Mouse (Mus musculus) gastrocnemius, postnatal 25 days (tissue): ENCODE results near the gene Mcoln1. TPM values are rescaled to one million over a fixed set of nuclear protein-coding genes. Genes with fewer than 3 reads are reported as not detected.
A peak's percentile ranks its signal among the peaks of the same experiment; 100 is the strongest.

Experiments
- DNase-seq: peaks from one replicate; pipeline ENCODE4 v3.0.0; 2022
- total RNA-seq, 2 experiments: library from RNA; stranded (reverse); gene quantifications; 1 replicate in 1 of 2; 2 replicates in 1 of 2; pipeline ENCODE4 v1.2.3; 2021

The Mcoln1 gene
- total RNA-seq, 2 experiments from 2014 or later: 18.6 to 20.4 TPM

GRCm38 (mm10) chr8:3496428-3496748, 3.9 kb upstream of the Mcoln1 start:
- no peak for DNase-seq

- no peak for DNase-seq
Measured at GRCm38 (mm10) chr8:3498583-3498982, 1.7 kb upstream of the Mcoln1 start.

- DNase-seq: no peak
Measured at GRCm38 (mm10) chr8:3499751-3500150, 506 bp upstream of the Mcoln1 start.

DNA sequence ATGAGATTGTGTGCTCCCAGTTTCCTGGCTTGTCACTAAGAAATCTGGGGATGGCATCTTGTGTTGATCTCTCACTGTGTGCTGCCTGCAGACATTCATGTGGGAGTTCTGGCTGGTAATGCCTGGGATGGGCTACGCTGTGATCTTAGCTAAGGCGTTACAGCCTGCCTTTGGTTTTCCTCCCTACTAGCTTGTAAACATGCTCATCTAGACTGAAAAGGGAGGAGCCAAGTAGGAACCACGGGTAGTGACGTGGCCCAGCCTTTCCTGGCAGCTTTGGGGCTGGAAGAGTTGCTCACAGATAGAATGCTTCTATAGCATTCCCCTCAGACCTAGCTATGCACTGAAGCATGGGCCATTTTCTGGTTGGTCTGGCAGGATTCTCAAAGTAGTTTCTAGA, 2.0 kb downstream of the Mcoln1 start:
- DNase-seq: no peak

DNA sequence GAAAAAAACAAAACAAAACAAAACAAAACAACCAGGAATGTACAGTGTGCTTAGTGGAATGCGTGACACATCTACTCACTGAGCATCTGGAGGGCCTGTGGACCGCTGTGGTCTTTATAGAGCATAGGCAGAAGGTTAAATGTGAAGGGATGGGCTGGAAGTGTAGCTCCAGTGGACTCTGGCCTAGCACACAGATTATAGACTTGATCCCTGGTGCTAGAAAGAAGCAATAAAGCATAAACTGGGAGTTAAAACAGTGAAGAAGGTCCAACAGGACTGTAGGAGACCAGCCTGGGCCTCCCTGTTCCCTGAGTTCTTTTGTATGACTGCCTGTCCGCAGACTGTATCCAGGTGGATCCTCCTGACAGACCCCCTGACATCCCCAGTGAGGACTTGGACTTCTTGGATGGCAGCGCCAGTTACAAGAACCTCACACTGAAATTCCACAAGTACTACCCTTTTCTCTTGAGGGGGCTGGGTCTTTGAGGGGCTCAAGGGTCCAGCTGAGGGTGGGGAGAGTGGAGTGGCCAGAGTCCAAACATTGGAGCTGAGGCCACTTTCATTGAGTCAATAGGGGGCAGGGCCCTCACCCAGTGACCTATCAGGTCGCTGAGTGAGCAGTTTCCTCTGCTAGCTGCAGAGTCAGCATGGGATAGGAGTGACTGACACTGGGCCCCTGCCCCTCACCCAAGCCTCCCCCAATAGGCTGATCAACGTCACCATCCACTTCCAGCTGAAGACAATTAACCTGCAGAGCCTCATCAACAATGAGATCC, 7.9 kb downstream of the Mcoln1 start:
- no peak for DNase-seq

GRCm38 (mm10) chr8:3514681-3515247, 14.5 kb downstream of the Mcoln1 start:
- no peak for DNase-seq

GRCm38 (mm10) chr8:3515260-3515671, 15.0 kb downstream of the Mcoln1 start, which contains the start of gene Pnpla6:
Pnpla6 (plus strand) TSS chr8:3515384.
- peak; percentile 86 for DNase-seq

- DNase-seq: no peak
Measured at GRCm38 (mm10) chr8:3515771-3516417, 15.6 kb downstream of the Mcoln1 start.

DNA sequence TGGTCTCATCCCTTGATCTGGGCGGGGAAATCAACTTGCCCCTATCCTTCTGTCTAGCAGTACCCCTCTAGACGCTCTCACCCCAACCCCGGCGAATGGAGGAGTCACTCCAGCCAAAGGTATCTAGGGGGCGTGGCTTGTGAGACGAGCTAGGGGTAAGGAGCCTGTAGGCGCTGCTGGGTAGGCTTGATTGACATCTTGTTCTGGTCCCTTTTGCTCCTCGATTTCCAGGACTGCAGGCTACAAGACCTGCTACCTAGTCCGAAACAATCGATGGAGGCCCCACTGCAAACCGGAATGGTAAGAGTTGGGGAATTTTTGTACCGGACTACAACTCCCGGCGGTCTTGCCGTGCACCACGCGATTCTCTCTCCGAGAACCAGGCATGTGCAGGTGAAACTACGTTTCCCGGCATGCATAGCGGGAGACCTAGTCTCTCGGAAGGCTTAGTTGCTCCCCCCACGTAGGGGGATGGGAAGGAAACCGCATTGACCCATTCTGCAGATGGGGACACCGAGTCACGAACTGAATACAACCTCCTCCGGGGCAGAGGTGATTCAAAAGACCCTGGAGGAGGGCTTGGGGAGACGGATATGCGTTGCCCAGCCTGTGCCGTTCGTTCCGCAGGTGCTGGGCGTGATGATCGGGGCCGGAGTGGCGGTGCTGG, 16.3 kb downstream of the Mcoln1 start:
- peak; percentile 91 for DNase-seq

GRCm38 (mm10) chr8:3517117-3517495, 16.8 kb downstream of the Mcoln1 start:
- peak; percentile 26 for DNase-seq

DNA sequence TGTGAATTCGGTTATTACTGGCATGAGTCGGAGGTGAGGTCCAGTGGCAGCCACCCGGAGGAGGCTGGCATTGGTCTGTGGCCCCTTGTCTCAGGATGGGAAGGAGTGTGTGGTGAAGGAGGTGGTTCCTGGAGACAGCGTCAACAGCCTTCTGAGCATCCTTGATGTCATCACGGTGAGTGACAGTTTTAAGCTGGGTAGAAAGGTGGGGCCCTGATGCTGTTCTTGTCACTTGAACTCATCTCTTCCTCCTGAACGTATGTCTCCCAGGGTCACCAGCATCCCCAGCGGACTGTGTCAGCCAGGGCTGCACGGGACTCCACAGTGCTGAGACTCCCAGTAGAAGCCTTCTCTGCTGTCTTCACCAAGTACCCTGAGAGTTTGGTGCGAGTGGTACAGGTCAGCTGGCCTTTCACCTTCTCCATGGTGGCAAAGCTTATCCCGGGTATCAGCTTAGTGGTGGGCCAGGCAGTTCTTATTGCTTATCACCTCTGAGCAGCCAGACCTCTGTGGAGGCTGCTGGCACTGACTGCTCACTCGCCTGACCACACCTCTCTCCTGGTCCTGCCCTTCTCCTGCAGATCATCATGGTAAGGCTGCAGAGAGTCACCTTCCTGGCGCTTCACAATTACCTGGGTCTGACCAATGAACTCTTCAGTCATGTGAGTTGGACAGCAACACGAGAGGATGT, 21.9 kb downstream of the Mcoln1 start:
- no peak for DNase-seq

DNA sequence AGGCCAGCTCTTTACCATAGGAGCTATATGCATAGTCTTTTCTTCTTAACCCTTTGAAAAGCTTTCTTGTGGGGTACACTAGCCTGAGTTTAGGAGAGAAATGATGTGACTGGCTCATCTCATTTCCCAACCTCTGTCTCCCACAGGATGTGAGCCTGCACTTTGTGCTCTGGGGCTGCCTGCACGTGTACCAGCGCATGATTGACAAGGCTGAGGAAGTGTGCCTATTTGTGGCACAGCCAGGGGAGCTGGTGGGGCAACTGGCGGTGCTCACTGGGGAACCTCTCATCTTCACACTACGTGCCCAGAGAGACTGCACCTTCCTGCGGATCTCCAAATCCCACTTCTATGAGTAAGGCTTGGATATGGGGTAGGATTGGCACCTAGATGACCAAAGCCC, 30.6 kb downstream of the Mcoln1 start:
- no peak for DNase-seq

DNA sequence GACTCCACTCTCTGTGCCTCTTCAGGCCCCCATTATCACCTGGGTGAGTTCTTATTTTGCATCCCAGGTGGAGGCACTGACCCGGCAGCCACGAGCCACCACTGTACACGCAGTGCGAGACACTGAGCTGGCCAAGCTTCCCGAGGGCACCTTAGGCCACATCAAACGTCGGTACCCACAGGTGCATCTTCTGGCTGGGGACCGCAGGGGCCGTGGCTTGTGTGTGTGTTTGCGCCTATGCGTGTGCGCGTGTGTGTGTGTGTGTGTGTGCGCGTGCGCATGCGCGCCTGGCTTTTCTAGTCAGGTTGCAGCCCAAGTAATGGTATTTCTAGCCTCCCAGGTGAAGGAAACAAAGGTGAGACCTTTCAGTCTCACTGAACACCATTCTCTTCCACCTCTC, 31.7 kb downstream of the Mcoln1 start:
- DNase-seq: no peak

DNA sequence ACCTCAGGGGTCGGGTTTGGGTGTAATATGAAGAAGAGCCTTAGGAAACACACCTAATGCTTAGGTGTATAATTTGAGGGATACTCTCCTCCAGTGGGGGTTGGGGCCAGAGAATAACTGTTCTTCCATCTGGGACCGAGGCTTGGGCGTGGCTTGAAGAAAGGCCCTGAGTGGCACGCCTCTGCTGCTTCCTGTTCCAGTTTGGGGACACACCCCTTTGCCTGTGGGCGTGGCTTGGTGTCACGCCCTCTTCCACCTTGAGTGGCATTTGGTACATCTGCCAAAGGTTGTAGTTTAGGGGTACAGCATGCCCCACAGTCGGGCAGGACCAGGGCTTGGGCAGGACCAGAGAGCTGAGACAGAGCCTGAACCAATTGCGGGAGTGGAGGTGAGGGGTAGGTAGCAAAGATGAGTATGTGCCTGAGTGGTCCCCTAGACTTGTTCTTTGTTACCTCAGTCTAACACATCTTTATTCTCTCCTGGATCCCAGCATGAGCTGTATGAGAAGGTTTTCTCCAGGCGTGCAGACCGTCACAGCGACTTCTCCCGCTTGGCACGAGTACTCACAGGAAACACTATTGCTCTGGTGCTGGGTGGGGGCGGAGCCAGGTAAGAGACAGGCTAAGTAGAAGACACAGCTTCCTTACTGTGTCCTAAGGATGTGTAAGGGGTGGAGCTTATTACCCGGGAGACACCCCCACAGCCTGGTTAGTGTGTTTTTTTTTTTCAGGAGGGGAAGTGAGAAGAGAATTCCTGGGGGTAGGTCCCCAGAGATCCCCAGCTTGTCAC, 36.0 kb downstream of the Mcoln1 start:
- no peak for DNase-seq

DNA sequence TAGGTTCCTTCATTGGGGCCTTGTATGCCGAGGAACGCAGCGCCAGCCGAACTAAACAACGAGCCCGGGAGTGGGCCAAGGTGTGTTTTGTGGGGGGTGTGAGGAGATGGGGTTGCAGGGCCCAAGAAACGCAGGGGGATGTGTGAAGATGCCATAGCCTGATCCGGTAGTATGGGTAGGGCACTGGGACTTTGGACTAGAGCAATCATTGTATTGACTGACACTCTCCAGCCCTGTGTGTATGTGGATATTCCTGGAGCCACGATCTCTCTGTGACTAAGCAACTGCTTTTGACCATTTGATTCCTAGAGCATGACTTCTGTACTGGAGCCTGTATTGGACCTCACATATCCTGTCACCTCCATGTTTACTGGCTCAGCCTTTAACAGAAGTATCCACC, 36.7 kb downstream of the Mcoln1 start:
- no peak for DNase-seq

DNA sequence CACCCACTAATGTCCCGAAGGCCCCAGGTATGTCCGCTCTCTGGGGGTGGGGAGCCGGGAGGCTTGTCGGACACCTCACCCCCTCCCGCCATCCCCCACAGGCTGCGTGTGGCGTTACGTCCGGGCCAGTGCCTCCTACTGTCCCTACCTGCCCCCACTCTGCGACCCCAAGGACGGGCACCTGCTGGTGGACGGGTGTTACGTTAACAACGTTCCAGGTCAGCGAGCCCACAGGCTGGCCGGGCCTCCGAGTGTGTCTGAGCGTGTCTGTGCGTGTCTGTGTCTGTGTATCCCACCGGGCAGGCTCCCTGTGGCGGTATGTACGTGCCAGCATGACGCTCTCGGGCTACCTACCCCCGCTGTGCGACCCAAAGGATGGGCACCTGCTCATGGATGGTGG, 37.4 kb downstream of the Mcoln1 start:
- no peak for DNase-seq

DNA sequence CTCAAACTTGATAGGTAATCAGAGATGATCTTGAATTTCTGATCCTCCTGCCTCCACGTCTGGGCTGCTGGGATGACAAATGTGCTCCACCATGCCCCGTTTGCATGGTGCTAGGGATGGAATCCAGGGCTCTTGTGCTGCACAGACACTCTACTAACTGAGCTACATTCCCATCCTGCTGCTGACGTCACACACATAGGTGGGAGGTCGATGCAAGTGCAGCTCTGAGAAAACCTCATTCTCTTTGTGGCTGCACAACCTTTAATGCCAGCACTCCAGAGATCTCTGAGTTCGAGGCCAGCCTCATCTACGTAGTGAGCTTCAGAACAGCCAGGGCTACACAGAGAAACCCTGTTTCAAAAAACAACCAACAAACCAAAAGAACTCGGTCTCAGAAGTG, 38.9 kb downstream of the Mcoln1 start:
- DNase-seq: no peak

- no peak for DNase-seq
Measured at GRCm38 (mm10) chr8:3540076-3540475, 39.8 kb downstream of the Mcoln1 start.

DNA sequence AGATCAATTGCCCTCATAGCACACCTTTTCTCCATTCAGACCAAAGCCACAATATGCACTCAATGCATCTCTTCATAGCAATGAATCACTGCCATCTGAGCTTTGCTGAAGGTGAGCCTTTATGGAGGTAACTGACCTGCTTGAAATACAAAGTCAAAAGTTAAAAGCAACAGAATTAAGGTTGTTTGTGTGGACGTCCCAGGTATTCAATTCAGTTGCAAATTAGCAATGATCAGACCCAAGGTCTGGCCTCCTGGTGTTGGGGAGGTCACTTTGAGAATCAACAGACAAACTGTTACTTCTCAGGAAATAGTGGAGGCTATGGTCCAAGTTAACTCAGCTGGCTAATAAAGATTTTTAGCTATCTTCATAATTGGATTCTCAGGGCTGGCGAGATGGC, 46.3 kb downstream of the Mcoln1 start:
- DNase-seq: no peak

DNA sequence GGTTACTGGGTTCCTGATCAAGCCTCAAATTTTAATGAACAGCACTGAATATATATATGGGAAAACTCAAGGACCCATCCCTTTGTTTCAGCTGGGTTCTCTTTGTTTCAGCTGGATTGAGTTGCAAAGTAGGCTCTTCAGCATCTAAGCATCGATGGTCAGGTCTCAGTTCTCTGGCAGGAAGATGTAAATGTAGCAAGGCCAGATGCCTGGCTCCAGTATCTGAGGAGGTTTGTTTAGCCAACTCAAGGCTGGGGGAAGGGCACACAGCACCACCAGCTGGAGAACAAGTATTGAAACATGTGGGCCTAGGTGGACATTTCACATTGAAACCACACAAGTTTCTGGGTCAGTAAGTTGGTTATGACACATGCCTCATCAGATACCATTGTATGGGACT, 52.0 kb downstream of the Mcoln1 start:
- no peak for DNase-seq

DNA sequence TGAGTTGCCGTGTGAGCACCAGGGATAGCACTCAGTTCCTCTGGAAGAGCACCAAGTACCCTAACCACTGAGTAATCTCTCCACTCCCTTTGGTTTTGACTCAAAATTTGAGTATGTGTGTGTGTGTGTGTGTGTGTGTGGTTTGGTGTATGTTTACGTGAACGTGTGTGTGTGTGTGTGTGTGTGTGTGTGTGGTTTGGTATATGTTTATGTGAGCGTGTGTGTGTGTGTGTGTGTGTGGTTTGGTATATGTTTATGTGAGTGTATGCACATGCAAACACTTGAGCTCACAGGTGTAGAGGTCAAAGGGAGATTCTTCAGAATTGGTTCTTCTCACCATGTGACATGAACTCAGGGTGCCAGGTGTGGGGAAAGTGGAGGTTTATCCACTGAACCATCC, 55.9 kb downstream of the Mcoln1 start:
- no peak for DNase-seq
